Mouse (Mus musculus) liver, postnatal 0 days (tissue): ENCODE results near the gene Aff3. TPM values are rescaled to one million over a fixed set of nuclear protein-coding genes. Genes with fewer than 3 reads are reported as not detected.

Experiments used
- ATAC-seq: fragments of 200-750 bp; cut with Nextera tagmentation; 2 replicates; pipeline ENCODE4 v1.8.0; 2017; ENCODE audit warnings: mild to moderate bottlenecking, moderate library complexity
- DNase-seq: peaks from one replicate; pipeline ENCODE4 v3.0.0-alpha.2; 2016
- H3K27ac ChIP-seq: fragments of 300-500 bp; sonication (generic); 2 replicates; pipeline ENCODE4 v1.5.1; 2014; ENCODE audit warnings: antibody characterized with exemption, moderate library complexity, mild to moderate bottlenecking, low read depth
- H3K27me3 ChIP-seq: fragments of 300-500 bp; sonication (generic); 2 replicates; pipeline ENCODE4 v1.6.1; 2014; ENCODE audit warnings: low read length, control low read depth, mixed read lengths; ENCODE audit not compliant: insufficient read depth
- H3K36me3 ChIP-seq: fragments of 300-500 bp; sonication (generic); replicated peaks from 2 replicates; pipeline ENCODE4 v1.6.1; 2014; ENCODE audit warnings: mild to moderate bottlenecking, control low read depth, low read length, moderate library complexity, mixed read lengths; ENCODE audit not compliant: insufficient read depth
- H3K4me1 ChIP-seq: fragments of 300-500 bp; sonication (generic); 2 replicates; pipeline ENCODE4 v1.6.1; 2014; ENCODE audit warnings: antibody characterized with exemption, mild to moderate bottlenecking, control low read depth; ENCODE audit not compliant: insufficient read depth
- H3K4me2 ChIP-seq: fragments of 300-500 bp; sonication (generic); 2 replicates; pipeline ENCODE4 v1.6.1; 2014; ENCODE audit warnings: low read depth, mild to moderate bottlenecking, low read length, moderate library complexity, mixed read lengths
- H3K4me3 ChIP-seq: fragments of 300-500 bp; sonication (generic); 2 replicates; pipeline ENCODE4 v1.5.1; 2014; ENCODE audit warnings: low read depth, low read length
- H3K9ac ChIP-seq: fragments of 300-500 bp; sonication (generic); replicated peaks from 2 replicates; pipeline ENCODE4 v1.6.1; 2014; ENCODE audit warnings: mild to moderate bottlenecking, moderate library complexity
- H3K9me3 ChIP-seq: fragments of 300-500 bp; sonication (generic); 2 replicates; pipeline ENCODE4 v1.6.1; 2016; ENCODE audit warnings: mild to moderate bottlenecking, control low read depth, low read length, mixed read lengths
- CTCF ChIP-seq: sonication (generic); IDR thresholded peaks from 2 replicates; pipeline ENCODE4 v1.5.1; 2016; ENCODE audit warnings: antibody characterized with exemption, low read depth
- EP300 ChIP-seq: IDR thresholded peaks from 2 replicates; pipeline ENCODE4 v1.6.1; 2016; ENCODE audit warnings: antibody characterized with exemption, low read depth, mild to moderate bottlenecking
- WGBS: fragments of 180-500 bp; shearing (Covaris S2); extraction: QIAGEN DNeasy Blood & Tissue Kit; methylation state at CpG from one replicate; pipeline ENCODE4 v1.1.7; 2014; ENCODE audit not compliant: insufficient replicate concordance; 5-methylcytosine and 5-hydroxymethylcytosine counted together
- polyA plus RNA-seq: library from polyadenylated mRNA; unstranded; fragments of >200 nt; fragmentation: Nextera tagmentation; extraction: Ambion mirVana; gene quantifications from 2 replicates; pipeline ENCODE4 v1.2.1, GENCODE M21; 2015

Aff3 gene
- polyA plus RNA-seq, 1 experiment from 2014 or later, result 1.1 TPM

- 50% methylated on average over 2 of the region's 2 CpGs for WGBS
- Histone ChIP-seq H3K27me3 (no peaks in the 10 kb centered on the region), H3K4me2 (no peak overlapping the region), H3K9me3 (no peaks in the 10 kb centered on the region), H3K27ac (no peak overlapping the region), H3K9ac (no peak overlapping the region), H3K36me3 (no peaks in the 10 kb centered on the region), H3K4me1 (no peaks in the 10 kb centered on the region), H3K4me3 (no peak overlapping the region)
- DNase-seq (no peak), ATAC-seq (no peak)
- TF ChIP-seq EP300 (no peak), CTCF (no peak)
Observed at GRCm38 (mm10) chr1:38580572-38580971, 84.2 kb downstream of the Aff3 start.

DNA sequence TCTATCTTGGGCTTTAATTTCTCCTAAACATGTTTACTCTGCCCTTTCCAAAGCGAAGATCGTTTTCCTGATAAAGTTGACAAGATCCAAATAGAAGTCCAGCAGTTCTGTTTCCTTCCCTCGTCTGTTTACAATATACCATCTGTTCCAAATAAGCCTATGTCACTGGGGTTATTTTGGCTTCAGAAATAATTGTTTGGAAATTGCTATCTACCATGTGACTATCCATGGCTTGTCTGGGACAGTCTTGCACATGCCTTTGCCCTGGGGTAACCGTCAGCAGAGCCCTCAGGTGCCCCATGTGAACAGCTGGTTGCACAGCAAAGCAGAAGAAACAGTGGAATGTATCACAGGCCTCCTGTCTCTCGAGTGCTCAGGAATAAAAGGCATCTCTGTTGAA is 86.4 kb downstream of the Aff3 start:
- ATAC-seq, result no peak
- H3K4me3 ChIP-seq, result no peak overlapping the region
- H3K27me3 ChIP-seq, result no peaks in the 10 kb centered on the region
- H3K9me3 ChIP-seq, result no peaks in the 10 kb centered on the region
- no peak overlapping the region for H3K4me2 ChIP-seq
- TF ChIP-seq CTCF (no peak), EP300 (no peak)
- H3K36me3 ChIP-seq, result no peaks in the 10 kb centered on the region
- 64% methylated on average over 5 of the region's 5 CpGs for WGBS
- no peak overlapping the region for H3K27ac ChIP-seq
- H3K9ac ChIP-seq, result no peak overlapping the region
- no peaks in the 10 kb centered on the region for H3K4me1 ChIP-seq
- no peak for DNase-seq

- no peak overlapping the region for H3K9ac ChIP-seq
- 66% methylated on average over 3 of the region's 3 CpGs for WGBS
- TF ChIP-seq EP300 (no peak), CTCF (no peak)
- H3K9me3 ChIP-seq, result no peaks in the 10 kb centered on the region
- no peaks in the 10 kb centered on the region for H3K36me3 ChIP-seq
- H3K4me2 ChIP-seq, result no peak overlapping the region
- DNase-seq (no peak), ATAC-seq (no peak)
- no peaks in the 10 kb centered on the region for H3K4me1 ChIP-seq
- H3K27me3 ChIP-seq, result no peaks in the 10 kb centered on the region
- no peak overlapping the region for H3K4me3 ChIP-seq
- no peak overlapping the region for H3K27ac ChIP-seq
Observed at GRCm38 (mm10) chr1:38567791-38568190, 97.0 kb downstream of the Aff3 start.

GRCm38 (mm10) chr1:38566101-38566678 is 98.6 kb downstream of the Aff3 start:
- ATAC-seq (no peak), DNase-seq (no peak)
- Histone ChIP-seq H3K36me3 (no peaks in the 10 kb centered on the region), H3K9me3 (no peaks in the 10 kb centered on the region), H3K27ac (no peak overlapping the region), H3K4me1 (no peaks in the 10 kb centered on the region), H3K4me3 (no peak overlapping the region), H3K9ac (no peak overlapping the region), H3K4me2 (no peak overlapping the region), H3K27me3 (no peaks in the 10 kb centered on the region)
- TF ChIP-seq EP300 (no peak), CTCF (no peak)
- WGBS, result 65% methylated on average over 9 of the region's 9 CpGs

GRCm38 (mm10) chr1:38565295-38565777 is 99.4 kb downstream of the Aff3 start:
- Histone ChIP-seq H3K9ac (no peak overlapping the region), H3K4me1 (no peaks in the 10 kb centered on the region), H3K4me3 (no peak overlapping the region), H3K36me3 (no peaks in the 10 kb centered on the region), H3K4me2 (no peak overlapping the region), H3K27ac (no peak overlapping the region), H3K27me3 (no peaks in the 10 kb centered on the region), H3K9me3 (no peaks in the 10 kb centered on the region)
- TF ChIP-seq CTCF, result no peak
- TF ChIP-seq EP300, result no peak
- 82% methylated on average over 7 of the region's 7 CpGs for WGBS
- DNase-seq, result no peak
- ATAC-seq, result no peak

DNA sequence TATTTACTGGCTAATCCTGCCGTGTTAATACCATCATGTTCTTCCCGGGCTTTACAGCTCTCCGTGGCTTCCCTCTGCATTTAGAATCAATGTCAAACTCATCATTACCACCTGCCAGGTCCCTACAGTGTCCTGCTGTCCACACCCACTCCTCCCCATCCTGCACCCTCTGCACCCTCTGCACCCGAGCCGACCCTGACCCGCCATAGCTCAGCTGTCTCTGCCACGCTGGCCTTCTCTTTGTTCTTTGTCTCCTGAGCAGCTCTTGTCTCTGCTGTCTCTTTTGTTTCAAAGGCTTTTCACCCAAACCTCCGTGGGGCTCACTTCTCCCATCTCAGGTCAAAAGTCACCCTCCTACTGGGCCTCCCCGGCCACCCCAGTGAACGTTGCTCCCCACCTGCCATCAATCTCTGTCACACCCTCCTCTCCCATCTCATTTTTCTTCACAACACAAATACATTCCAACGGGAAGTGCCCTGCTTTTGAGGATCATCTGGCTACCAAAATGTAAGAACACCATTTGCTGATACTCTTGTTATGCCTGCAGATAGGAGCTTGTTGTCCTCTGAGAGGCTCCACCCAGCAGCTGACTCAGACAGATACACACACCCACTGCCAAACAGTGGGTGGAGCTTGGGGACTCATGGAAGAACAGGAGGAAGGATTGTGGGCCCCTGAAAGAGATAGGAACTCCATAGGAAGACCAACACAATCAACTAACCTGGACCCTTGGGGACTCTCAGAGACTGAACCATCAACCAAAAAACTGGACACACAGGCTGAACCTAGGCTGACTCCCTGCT is 102.2 kb downstream of the Aff3 start:
- no peaks in the 10 kb centered on the region for H3K9me3 ChIP-seq
- H3K27ac ChIP-seq, result no peak overlapping the region
- ATAC-seq, result no peak
- TF ChIP-seq CTCF, result no peak
- TF ChIP-seq EP300, result no peak
- no peaks in the 10 kb centered on the region for H3K4me1 ChIP-seq
- no peak for DNase-seq
- no peak overlapping the region for H3K4me3 ChIP-seq
- no peak overlapping the region for H3K9ac ChIP-seq
- no peak overlapping the region for H3K4me2 ChIP-seq
- H3K36me3 ChIP-seq, result no peaks in the 10 kb centered on the region
- no peaks in the 10 kb centered on the region for H3K27me3 ChIP-seq
- WGBS, result 65% methylated on average over 11 of the region's 11 CpGs
